Mouse (Mus musculus): ENCODE results near the gene Cep41. TPM values are rescaled to one million over a fixed set of nuclear protein-coding genes. Genes with fewer than 3 reads are reported as not detected.

Gene Cep41
- polyA plus RNA-seq, 1 experiment = 2.6 TPM

DNA sequence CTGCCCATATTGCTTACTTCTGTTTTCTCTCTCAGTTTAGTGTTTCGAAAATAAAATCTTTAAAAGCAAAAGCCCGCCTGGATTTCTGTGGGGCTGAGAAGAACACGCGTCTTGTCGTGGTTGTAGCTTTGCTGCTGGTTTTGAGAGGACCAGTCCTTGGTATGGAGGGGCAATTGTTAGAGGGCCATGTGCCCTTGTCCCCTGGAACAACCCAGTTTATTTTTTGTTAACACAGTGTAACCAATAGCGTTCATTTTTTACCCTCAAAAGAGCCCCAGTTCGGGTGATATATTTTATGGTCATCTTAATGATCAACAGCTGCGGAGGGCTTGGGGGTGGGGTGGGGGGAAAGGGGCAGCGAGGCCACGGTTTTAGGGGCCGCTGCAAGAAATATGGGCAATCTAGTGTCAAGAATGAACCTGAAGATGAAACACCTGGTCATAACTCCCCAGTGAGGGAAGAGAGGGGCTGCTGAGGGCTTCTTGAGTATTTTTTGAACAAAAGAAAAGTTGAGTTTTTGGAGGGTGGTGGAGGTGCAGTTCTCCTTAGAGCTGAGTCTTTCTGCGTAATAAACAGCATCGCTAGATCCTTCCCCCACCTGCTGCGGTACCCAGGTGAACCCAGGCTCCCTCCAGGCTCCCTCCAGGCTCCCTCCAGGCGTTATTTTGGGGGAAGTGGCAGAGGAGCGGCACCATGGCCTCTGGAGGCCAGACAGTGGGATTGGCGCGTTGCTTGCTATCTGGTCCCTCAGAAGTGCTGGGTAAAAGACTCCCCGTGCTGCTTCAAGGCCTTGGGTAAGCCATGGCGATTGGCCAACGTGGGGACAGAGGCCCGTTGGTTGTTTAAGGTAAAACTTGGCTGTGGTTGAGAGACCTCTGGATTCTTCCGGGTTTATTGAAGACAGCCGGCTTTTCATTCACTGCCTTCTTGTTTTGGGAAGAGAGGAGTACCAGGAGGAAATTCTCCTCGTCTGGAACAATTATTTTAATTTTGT is 17.1 kb upstream of the Cep41 start:
- Histone ChIP-seq H3K27me3 (replicated peaks; ENCODE audit: control insufficient read depth, insufficient read depth, low read length) (no peaks in the 10 kb centered on the region; the same call in 1 of the 2 replicates), H3K27ac (ENCODE audit: insufficient read depth, low read depth, low read length) (no peak overlapping the region), H3K4me3 (ENCODE audit: insufficient read depth, low read depth, low read length) (no peak overlapping the region), H3K36me3 (ENCODE audit: control insufficient read depth, insufficient read depth, low read length) (no peaks in the 10 kb centered on the region), H3K4me1 (ENCODE audit: control insufficient read depth, insufficient read depth, low read length) (no peaks in the 10 kb centered on the region)
- no peak for DNase-seq
- 60% methylated on average over 25 of the region's 25 CpGs for WGBS
- TF ChIP-seq POLR2A (IDR thresholded peaks at IDR 0.05; ENCODE audit: low read depth, low read length) (no peak), CTCF (conservative IDR thresholded peaks at IDR 0.05; ENCODE audit: insufficient read depth, insufficient read length, low read depth, low read length) (no peak)

DNA sequence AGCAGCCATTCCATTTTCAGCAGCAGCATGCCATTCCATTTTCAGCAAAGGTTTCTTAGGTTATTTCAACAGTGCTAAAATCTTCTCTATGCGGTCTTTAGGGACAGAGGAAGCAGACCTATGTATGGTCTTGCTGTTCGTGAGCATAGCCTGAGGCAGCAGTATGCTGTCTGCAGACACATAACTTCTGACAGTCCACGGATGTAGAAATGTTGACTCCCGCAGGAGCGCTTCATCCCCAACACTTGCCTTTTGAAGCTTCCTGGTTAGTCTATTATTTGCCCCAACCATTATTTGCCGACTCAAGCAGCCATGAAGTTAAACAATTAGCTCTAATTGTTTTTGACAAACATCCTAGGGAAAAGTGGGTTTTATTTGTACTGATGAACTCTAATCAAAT is 15.6 kb upstream of the Cep41 start:
- 69% methylated on average over 6 of the region's 6 CpGs for WGBS
- no peaks in the 10 kb centered on the region for H3K4me1 ChIP-seq (ENCODE audit: control insufficient read depth, insufficient read depth, low read length)
- no peak for DNase-seq
- TF ChIP-seq POLR2A (IDR thresholded peaks at IDR 0.05; ENCODE audit: low read depth, low read length) (no peak), CTCF (conservative IDR thresholded peaks at IDR 0.05; ENCODE audit: insufficient read depth, insufficient read length, low read depth, low read length) (no peak)
- no peak overlapping the region for H3K27ac ChIP-seq (ENCODE audit: insufficient read depth, low read depth, low read length)
- H3K27me3 ChIP-seq (replicated peaks; ENCODE audit: control insufficient read depth, insufficient read depth, low read length) = no peaks in the 10 kb centered on the region; the same call in 1 of the 2 replicates
- no peak overlapping the region for H3K4me3 ChIP-seq (ENCODE audit: insufficient read depth, low read depth, low read length)
- no peaks in the 10 kb centered on the region for H3K36me3 ChIP-seq (ENCODE audit: control insufficient read depth, insufficient read depth, low read length)

DNA sequence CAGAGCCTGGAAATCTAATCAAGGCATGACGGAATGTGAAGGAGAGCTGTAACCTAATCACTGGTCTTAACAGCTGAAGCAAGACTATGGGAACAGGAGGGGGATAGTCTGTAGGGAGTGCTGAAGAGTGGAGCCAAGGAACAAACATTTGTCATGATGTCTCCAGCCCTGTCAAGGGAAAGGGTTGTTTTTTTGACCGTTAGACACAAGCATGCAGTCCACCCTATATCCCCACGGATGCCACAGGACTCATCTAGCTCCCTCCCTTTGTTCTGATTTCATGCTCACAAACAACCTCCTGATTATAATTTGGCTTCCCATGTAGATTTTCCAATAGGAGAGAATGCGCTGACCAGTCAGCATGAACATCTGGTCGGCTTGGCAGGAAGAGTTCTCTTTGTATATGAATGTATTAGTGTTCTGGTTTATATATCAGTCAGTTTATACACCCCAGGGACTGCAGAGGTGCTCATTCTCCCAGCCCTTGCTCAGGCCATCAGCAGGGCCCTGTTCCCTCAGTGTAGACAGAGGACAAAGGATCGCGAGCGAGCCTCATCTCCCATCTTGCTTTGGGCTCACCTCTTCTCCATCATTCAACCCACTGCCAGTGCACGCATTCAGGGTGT is 10.5 kb upstream of the Cep41 start:
- Histone ChIP-seq H3K36me3 (ENCODE audit: control insufficient read depth, insufficient read depth, low read length) (no peaks in the 10 kb centered on the region), H3K27me3 (replicated peaks; ENCODE audit: control insufficient read depth, insufficient read depth, low read length) (no peaks in the 10 kb centered on the region), H3K4me1 (ENCODE audit: control insufficient read depth, insufficient read depth, low read length) (no peaks in the 10 kb centered on the region), H3K27ac (ENCODE audit: insufficient read depth, low read depth, low read length) (no peak overlapping the region), H3K4me3 (ENCODE audit: insufficient read depth, low read depth, low read length) (no peak overlapping the region)
- TF ChIP-seq CTCF (conservative IDR thresholded peaks at IDR 0.05; ENCODE audit: insufficient read depth, insufficient read length, low read depth, low read length) (no peak), POLR2A (IDR thresholded peaks at IDR 0.05; ENCODE audit: low read depth, low read length) (no peak)
- WGBS = 77% methylated on average over 9 of the region's 9 CpGs
- no peak for DNase-seq

DNA sequence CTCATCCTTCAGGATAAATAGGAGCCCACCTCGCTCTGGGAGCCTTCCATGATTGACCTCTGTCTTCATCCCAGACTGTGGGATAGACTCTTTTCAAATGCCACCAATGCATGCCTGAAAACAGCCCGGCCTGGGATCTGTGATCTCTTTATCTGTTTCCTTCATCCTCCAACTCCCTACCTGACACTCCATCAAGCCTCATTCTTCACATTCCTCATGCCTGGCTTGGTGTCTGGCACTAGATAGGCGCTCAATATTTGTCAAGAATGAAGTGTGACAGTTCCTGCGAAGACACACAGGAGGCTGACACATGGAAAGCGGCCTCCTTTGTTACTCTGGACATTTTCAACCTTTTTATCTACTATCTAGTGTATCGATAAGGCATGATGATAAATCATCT is 9.9 kb upstream of the Cep41 start:
- no peak overlapping the region for H3K27ac ChIP-seq (ENCODE audit: insufficient read depth, low read depth, low read length)
- no peaks in the 10 kb centered on the region for H3K27me3 ChIP-seq (replicated peaks; ENCODE audit: control insufficient read depth, insufficient read depth, low read length)
- TF ChIP-seq CTCF (conservative IDR thresholded peaks at IDR 0.05; ENCODE audit: insufficient read depth, insufficient read length, low read depth, low read length) (no peak), POLR2A (IDR thresholded peaks at IDR 0.05; ENCODE audit: low read depth, low read length) (no peak)
- no peak overlapping the region for H3K4me3 ChIP-seq (ENCODE audit: insufficient read depth, low read depth, low read length)
- no peak for DNase-seq
- H3K4me1 ChIP-seq (ENCODE audit: control insufficient read depth, insufficient read depth, low read length) = no peaks in the 10 kb centered on the region
- H3K36me3 ChIP-seq (ENCODE audit: control insufficient read depth, insufficient read depth, low read length) = no peaks in the 10 kb centered on the region
- WGBS = 63% methylated on average over 6 of the region's 6 CpGs

DNA sequence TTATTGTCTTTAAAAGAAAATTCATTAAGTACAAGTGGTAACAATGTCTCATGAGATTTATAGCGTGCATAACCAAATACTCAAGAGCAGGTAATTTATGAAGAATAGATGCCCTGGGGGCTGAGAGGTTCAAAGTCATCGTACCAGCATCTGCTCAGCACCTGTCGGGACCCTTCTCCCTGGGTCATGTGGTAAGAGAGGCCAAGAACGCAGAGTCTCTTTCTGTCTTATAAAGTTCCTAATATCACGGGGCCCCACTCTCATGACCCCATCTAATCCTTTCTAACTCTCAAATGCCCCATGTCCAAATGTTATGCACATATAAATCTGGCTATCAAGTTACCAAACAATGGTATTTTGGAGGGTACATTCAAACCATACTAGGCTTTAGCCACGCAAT is 9.3 kb upstream of the Cep41 start:
- Histone ChIP-seq H3K4me1 (ENCODE audit: control insufficient read depth, insufficient read depth, low read length) (no peaks in the 10 kb centered on the region), H3K4me3 (ENCODE audit: insufficient read depth, low read depth, low read length) (no peak overlapping the region), H3K27ac (ENCODE audit: insufficient read depth, low read depth, low read length) (no peak overlapping the region), H3K27me3 (replicated peaks; ENCODE audit: control insufficient read depth, insufficient read depth, low read length) (no peaks in the 10 kb centered on the region), H3K36me3 (ENCODE audit: control insufficient read depth, insufficient read depth, low read length) (no peaks in the 10 kb centered on the region)
- TF ChIP-seq CTCF (conservative IDR thresholded peaks at IDR 0.05; ENCODE audit: insufficient read depth, insufficient read length, low read depth, low read length) (no peak), POLR2A (IDR thresholded peaks at IDR 0.05; ENCODE audit: low read depth, low read length) (no peak)
- no peak for DNase-seq
- WGBS = 72% methylated on average over 6 of the region's 6 CpGs

DNA sequence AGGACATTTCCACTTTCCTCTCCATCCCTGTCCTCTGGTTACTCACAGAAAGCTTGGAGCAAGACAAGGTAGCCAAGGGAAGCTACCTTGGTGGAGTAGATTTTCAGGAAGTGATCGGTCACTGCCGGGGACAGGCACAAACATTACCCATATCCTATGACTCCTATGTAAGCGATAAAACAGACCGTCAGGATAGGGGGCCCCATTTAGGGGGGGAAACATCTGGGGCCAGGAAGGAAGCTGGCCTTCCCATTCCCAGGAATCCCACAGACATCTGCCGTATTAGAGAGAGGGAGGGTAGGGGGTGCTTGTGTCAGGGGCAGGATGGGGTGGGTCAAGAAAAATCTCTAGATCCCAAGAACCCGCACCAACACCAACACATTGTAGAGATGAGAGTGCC is 6.6 kb upstream of the Cep41 start:
- no peak overlapping the region for H3K4me3 ChIP-seq (ENCODE audit: insufficient read depth, low read depth, low read length)
- WGBS = 38% methylated on average over 6 of the region's 6 CpGs
- H3K27ac ChIP-seq (ENCODE audit: insufficient read depth, low read depth, low read length) = no peak overlapping the region
- no peaks in the 10 kb centered on the region for H3K27me3 ChIP-seq (replicated peaks; ENCODE audit: control insufficient read depth, insufficient read depth, low read length)
- TF ChIP-seq POLR2A (IDR thresholded peaks at IDR 0.05; ENCODE audit: low read depth, low read length) (no peak), CTCF (conservative IDR thresholded peaks at IDR 0.05; ENCODE audit: insufficient read depth, insufficient read length, low read depth, low read length) (no peak)
- DNase-seq = no peak
- no peaks in the 10 kb centered on the region for H3K36me3 ChIP-seq (ENCODE audit: control insufficient read depth, insufficient read depth, low read length)
- no peaks in the 10 kb centered on the region for H3K4me1 ChIP-seq (ENCODE audit: control insufficient read depth, insufficient read depth, low read length)

DNA sequence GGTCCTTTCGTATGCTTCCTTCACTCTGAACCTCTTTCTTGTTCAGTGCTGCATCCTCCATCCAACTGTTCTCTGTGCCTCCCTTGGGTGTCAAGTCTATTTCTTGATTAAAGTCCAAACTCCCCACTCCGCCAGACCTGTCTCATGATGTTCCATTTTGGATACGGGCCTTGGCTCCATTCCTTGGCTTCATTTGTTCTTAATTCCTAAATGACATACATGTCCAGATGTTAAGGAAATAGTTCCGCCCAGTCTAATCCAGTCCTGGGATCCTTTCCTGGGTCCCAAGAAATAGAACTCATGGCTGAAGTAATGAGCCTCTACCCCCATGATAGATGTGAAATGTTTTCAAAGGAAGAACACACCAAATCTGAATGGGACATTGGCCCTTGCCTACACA is 4.5 kb upstream of the Cep41 start:
- no peak for DNase-seq
- WGBS = 95% methylated on average over 4 of the region's 4 CpGs
- H3K36me3 ChIP-seq (ENCODE audit: control insufficient read depth, insufficient read depth, low read length) = no peaks in the 10 kb centered on the region
- TF ChIP-seq POLR2A (IDR thresholded peaks at IDR 0.05; ENCODE audit: low read depth, low read length) = no peak
- no peak for TF ChIP-seq CTCF (conservative IDR thresholded peaks at IDR 0.05; ENCODE audit: insufficient read depth, insufficient read length, low read depth, low read length)
- H3K27ac ChIP-seq (ENCODE audit: insufficient read depth, low read depth, low read length) = no peak overlapping the region
- H3K4me3 ChIP-seq (ENCODE audit: insufficient read depth, low read depth, low read length) = no peak overlapping the region
- no peaks in the 10 kb centered on the region for H3K27me3 ChIP-seq (replicated peaks; ENCODE audit: control insufficient read depth, insufficient read depth, low read length)
- no peaks in the 10 kb centered on the region for H3K4me1 ChIP-seq (ENCODE audit: control insufficient read depth, insufficient read depth, low read length)
